Mouse (Mus musculus) forebrain, postnatal 0 days (tissue): ENCODE measurements around the gene Rnf146. TPM values are rescaled to one million over a fixed set of nuclear protein-coding genes. Genes with fewer than 3 reads are reported as not detected.

Experiments used
- ATAC-seq: fragments of 200-750 bp; cut with Nextera tagmentation; 2 replicates; pipeline ENCODE4 v1.8.0; 2017; ENCODE audit warnings: mild to moderate bottlenecking, moderate library complexity
- DNase-seq: peaks from one replicate; pipeline ENCODE4 v3.0.0-alpha.2; 2015
- H3K27ac ChIP-seq: fragments of 300-500 bp; sonication (generic); 2 replicates; pipeline ENCODE4 v1.5.1; 2014; ENCODE audit warnings: low read depth, mild to moderate bottlenecking, antibody characterized with exemption, low read length, moderate library complexity, mixed read lengths
- H3K27me3 ChIP-seq: fragments of 300-500 bp; sonication (generic); 2 replicates; pipeline ENCODE4 v1.6.1; 2014; ENCODE audit warnings: mild to moderate bottlenecking, low read length, mixed read lengths; ENCODE audit not compliant: insufficient read depth
- H3K36me3 ChIP-seq: fragments of 300-500 bp; sonication (generic); 2 replicates; pipeline ENCODE4 v1.6.1; 2014; ENCODE audit warnings: mild to moderate bottlenecking, moderate library complexity; ENCODE audit not compliant: insufficient read depth
- H3K4me1 ChIP-seq: fragments of 300-500 bp; sonication (generic); 2 replicates; pipeline ENCODE4 v1.6.1; 2014; ENCODE audit warnings: antibody characterized with exemption; ENCODE audit not compliant: insufficient read depth
- H3K4me2 ChIP-seq: fragments of 300-500 bp; sonication (generic); 2 replicates; pipeline ENCODE4 v1.6.1; 2014; ENCODE audit warnings: low read depth, mild to moderate bottlenecking, moderate library complexity
- H3K4me3 ChIP-seq: fragments of 300-500 bp; sonication (generic); 2 replicates; pipeline ENCODE4 v1.5.1; 2014; ENCODE audit warnings: low read depth, low read length, mixed read lengths
- H3K9ac ChIP-seq: fragments of 300-500 bp; sonication (generic); 2 replicates; pipeline ENCODE4 v1.6.1; 2014; ENCODE audit warnings: mild to moderate bottlenecking
- H3K9me3 ChIP-seq: fragments of 300-500 bp; sonication (generic); 2 replicates; pipeline ENCODE4 v1.6.1; 2016; ENCODE audit warnings: low read length
- CTCF ChIP-seq: sonication (generic); IDR thresholded peaks from 2 replicates; pipeline ENCODE4 v1.5.1; 2016; ENCODE audit warnings: antibody characterized with exemption, control low read depth, low read depth
- WGBS: fragments of 180-500 bp; shearing (Covaris S2); extraction: QIAGEN DNeasy Blood & Tissue Kit; methylation state at CpG from one replicate; pipeline ENCODE4 v1.1.7; 2014; 5-methylcytosine and 5-hydroxymethylcytosine counted together
- polyA plus RNA-seq: library from polyadenylated mRNA; unstranded; fragments of >200 nt; fragmentation: Nextera tagmentation; extraction: Ambion mirVana; gene quantifications from 2 replicates; pipeline ENCODE4 v1.2.1, GENCODE M21; 2015
- total RNA-seq: library from RNA; depleted of rRNA; stranded (reverse); fragments of >200 nt; gene quantifications from 2 replicates; pipeline ENCODE4 v1.2.3, GENCODE M21; 2014

Rnf146 gene
- total and polyA plus RNA-seq, 2 experiments from 2014 or later = 61.9 to 79.4 TPM

DNA sequence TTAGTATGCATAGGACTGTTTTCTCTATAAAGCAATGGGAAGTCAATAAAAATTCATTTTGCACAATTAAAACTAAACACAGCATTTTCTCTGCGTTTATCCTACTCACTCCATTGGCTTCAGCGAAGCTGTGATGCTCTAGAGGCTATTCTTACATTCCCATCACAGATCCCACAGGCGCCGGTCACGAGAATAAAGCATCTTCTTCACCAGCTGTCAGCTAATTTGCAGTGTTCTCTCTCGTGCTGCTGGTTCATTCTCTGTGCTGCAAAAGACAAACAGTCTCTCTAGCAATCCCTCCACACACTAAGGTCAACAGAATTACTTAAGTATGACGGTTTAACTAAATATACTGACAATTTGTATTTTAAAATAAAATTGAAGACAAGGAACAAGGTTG lies 8.1 kb downstream of the Rnf146 start:
- Histone ChIP-seq H3K27ac (no peak overlapping the region), H3K4me2 (no peak overlapping the region), H3K9me3 (no peaks in the 10 kb centered on the region), H3K4me3 (no peak overlapping the region), H3K4me1 (0 out of 2 replicates have a peak, but pooled peaks cover 8% of the 10 kb centered on the region), H3K36me3 (no peaks in the 10 kb centered on the region), H3K9ac (no peak overlapping the region), H3K27me3 (no peaks in the 10 kb centered on the region)
- DNase-seq (no peak), ATAC-seq (peak; percentile 56; the same call in 1 of the 2 replicates)
- no peak for TF ChIP-seq CTCF
- 38% methylated on average over 7 of the region's 7 CpGs for WGBS

DNA sequence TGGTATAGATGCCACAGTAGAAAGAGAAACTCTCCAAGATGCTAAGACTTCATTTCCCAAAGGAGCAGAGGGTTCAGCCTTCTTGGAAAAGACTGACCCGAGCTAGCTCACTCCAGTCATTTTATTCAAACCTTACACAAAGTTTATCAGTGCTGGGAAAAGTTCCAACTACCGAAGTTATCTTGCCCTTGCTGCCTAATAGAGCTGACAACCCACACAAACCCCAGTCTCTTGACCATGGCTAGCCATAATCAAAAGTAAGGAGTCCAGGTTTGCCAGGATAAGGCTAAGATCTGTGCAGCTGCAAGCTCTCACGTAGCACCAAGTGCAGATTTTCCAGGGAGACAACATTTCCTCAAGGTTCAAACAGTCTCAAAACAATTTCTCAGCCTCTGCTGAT lies 9.7 kb downstream of the Rnf146 start:
- Histone ChIP-seq H3K9me3 (no peaks in the 10 kb centered on the region), H3K9ac (no peak overlapping the region), H3K4me3 (no peak overlapping the region), H3K4me2 (no peak overlapping the region), H3K4me1 (0 out of 2 replicates have a peak, but pooled peaks cover 3% of the 10 kb centered on the region), H3K27me3 (no peaks in the 10 kb centered on the region), H3K27ac (no peak overlapping the region), H3K36me3 (0 out of 2 replicates have a peak, but pooled peaks cover under 1% of the 10 kb centered on the region)
- DNase-seq (no peak), ATAC-seq (no peak)
- TF ChIP-seq CTCF = no peak
- 77% methylated on average over 3 of the region's 3 CpGs for WGBS

DNA sequence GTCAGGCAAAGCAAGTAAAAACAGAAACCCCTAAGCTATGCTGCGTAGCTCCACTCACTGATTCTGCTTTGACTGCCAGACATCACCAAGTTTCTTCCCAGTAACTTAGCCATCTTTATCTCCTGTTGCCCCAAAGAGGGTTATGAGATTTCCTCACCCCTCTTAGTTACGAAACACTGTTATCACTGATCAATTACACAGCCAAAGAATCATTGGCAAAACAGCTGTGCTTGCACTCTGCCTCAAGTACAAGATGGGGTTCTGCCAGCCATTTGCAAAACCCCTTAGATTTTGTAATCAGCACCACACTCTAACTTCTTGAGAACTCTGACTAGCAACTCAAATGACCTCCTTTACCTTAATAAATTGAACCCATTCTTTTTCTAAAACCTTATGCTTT lies 10.8 kb downstream of the Rnf146 start:
- H3K4me2 ChIP-seq = no peak overlapping the region
- no peak overlapping the region for H3K4me3 ChIP-seq
- no peak overlapping the region for H3K9ac ChIP-seq
- H3K4me1 ChIP-seq = no peaks in the 10 kb centered on the region
- no peak for TF ChIP-seq CTCF
- WGBS = 89% methylated on average over 2 of the region's 2 CpGs
- peaks cover 10% of the 10 kb centered on the region for H3K36me3 ChIP-seq
- no peaks in the 10 kb centered on the region for H3K9me3 ChIP-seq
- no peaks in the 10 kb centered on the region for H3K27me3 ChIP-seq
- DNase-seq (no peak), ATAC-seq (no peak)
- H3K27ac ChIP-seq = no peak overlapping the region

DNA sequence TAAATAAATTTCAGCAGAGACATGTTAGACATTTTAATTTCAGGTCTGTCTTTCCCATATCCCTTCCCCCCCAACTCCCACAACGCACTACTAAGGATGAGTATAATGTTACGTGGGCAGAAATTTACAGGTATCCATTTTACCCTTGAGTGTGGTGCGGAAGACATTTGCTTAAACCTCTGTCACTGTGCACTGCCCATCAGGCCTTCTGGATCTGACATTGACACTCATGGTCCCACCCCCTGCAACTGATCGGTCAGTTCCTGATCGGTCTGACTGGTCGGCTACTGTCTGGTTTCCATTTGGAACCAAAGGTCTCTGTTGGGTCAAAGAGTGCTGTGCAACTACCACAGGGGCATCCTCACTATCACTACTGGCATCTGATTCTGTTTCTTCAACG lies 15.6 kb downstream of the Rnf146 start:
- H3K4me2 ChIP-seq = no peak overlapping the region
- DNase-seq = no peak
- no peaks in the 10 kb centered on the region for H3K9me3 ChIP-seq
- no peak overlapping the region for H3K4me3 ChIP-seq
- H3K27ac ChIP-seq = no peak overlapping the region
- no peak for ATAC-seq
- peaks cover 15% of the 10 kb centered on the region for H3K36me3 ChIP-seq
- 94% methylated on average over 7 of the region's 7 CpGs for WGBS
- no peak for TF ChIP-seq CTCF
- no peaks in the 10 kb centered on the region for H3K4me1 ChIP-seq
- no peak overlapping the region for H3K9ac ChIP-seq
- no peaks in the 10 kb centered on the region for H3K27me3 ChIP-seq

DNA sequence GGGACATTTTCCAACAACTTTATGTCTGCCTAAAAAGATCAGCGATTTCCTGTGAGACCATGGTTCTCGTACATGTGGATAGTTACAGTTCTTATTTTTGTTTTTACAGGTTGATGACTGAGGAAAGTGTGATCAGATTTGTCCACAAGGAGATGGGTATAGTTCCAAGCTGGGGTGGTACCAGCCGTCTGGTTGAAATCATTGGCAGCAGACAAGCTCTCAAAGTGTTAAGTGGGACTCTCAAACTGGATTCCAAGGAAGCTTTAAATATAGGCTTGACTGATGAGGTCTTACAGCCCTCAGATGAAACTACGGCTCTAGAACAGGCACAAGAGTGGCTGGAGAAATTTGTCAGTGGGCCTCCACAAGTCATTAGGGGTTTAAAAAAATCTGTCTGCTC lies 18.0 kb downstream of the Rnf146 start:
- TF ChIP-seq CTCF = no peak
- ATAC-seq (peak; percentile 10; the same call in 1 of the 2 replicates), DNase-seq (no peak)
- Histone ChIP-seq H3K9ac (no peak overlapping the region), H3K27ac (no peak overlapping the region), H3K9me3 (no peaks in the 10 kb centered on the region), H3K36me3 (peaks cover 15% of the 10 kb centered on the region), H3K4me3 (no peak overlapping the region), H3K27me3 (no peaks in the 10 kb centered on the region), H3K4me2 (no peak overlapping the region), H3K4me1 (no peaks in the 10 kb centered on the region)
- WGBS = 85% methylated on average over 4 of the region's 4 CpGs

DNA sequence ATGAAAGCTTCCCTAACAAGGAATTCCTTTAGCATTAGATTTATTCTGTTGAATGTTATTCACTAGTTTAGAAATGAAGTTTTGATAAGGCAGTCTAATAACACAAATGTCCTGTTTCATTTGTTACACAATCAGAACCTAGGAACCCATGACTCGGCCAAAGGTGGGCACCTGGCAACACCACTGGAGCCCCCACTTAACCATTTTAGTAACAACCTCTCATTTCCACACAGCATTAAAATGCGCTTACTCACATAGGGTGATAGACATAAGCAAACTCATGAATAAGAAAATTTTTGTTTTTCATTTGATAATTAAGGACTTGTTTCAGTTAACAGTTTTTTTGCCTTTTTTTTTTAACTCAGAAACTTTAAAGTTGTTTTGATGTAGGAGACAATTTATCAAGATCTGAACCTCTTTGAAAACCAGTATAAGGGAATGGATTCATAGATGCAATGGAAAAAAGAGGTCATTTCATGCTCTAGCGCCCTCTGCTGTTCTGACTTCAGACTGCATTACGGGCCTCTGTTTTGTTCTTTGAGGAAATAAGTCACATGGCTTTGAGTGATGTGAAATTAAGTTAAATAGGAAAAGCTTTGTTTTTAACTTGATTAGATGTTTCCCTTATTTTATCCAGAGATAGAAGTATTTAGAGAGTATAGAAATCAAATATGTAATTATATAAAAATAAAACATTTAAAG lies 23.7 kb downstream of the Rnf146 start:
- Histone ChIP-seq H3K27me3 (no peaks in the 10 kb centered on the region), H3K9ac (no peak overlapping the region), H3K4me2 (no peak overlapping the region), H3K4me1 (no peaks in the 10 kb centered on the region), H3K36me3 (no peaks in the 10 kb centered on the region; the same call in 1 of the 2 replicates), H3K4me3 (no peak overlapping the region), H3K9me3 (no peaks in the 10 kb centered on the region), H3K27ac (no peak overlapping the region)
- 53% methylated on average over 4 of the region's 4 CpGs for WGBS
- peak; percentile 82 for DNase-seq
- TF ChIP-seq CTCF = peak; percentile 73
- ATAC-seq = peak; percentile 60; the same call in 1 of the 2 replicates

DNA sequence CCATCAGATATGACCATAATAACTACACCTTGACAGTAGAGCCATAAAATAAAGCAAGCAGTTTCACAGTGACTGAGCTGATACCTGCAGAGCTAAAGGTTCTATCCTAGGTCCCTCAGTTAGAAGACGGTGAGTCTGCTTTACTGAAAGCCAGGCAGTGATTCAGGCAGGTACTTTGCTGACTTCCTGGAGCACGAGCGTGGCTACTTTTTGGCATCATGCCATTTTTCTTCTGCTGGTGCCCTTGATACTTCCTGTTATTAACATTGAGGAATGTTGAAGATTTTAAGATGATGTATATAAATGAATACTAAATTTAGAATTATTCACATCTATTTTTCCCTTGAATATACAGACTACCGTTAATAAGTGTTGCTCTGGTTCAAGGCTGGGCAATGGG lies 28.4 kb downstream of the Rnf146 start:
- H3K4me3 ChIP-seq = no peak overlapping the region
- no peaks in the 10 kb centered on the region for H3K36me3 ChIP-seq
- 73% methylated on average over 4 of the region's 4 CpGs for WGBS
- no peak for DNase-seq
- no peaks in the 10 kb centered on the region for H3K9me3 ChIP-seq
- H3K27ac ChIP-seq = no peak overlapping the region
- ATAC-seq = no peak
- H3K27me3 ChIP-seq = no peaks in the 10 kb centered on the region
- TF ChIP-seq CTCF = no peak
- H3K4me2 ChIP-seq = no peak overlapping the region
- H3K4me1 ChIP-seq = no peaks in the 10 kb centered on the region
- no peak overlapping the region for H3K9ac ChIP-seq
